Mouse (Mus musculus): ENCODE measurements at regions not wholly inside any gene's neighbourhood (a gene's known extent, or its start where the extent isn't known, plus 50 kb on each side); places are given as distances from the start of the nearest gene placed in this dataset.
A peak's percentile ranks its signal among the peaks of the same experiment; 100 is the strongest.

- Histone ChIP-seq H3K27ac (ENCODE audit: low read depth, low read length) (no peak overlapping the region), H3K9ac (ENCODE audit: low read length) (no peak overlapping the region), H3K27me3 (ENCODE audit: control insufficient read depth, insufficient read depth, low read length) (no peaks in the 10 kb centered on the region), H3K4me1 (replicated peaks; ENCODE audit: control insufficient read depth, insufficient read depth, low read length) (no peaks in the 10 kb centered on the region), H3K4me3 (ENCODE audit: low read depth, low read length) (no peak overlapping the region), H3K36me3 (ENCODE audit: control insufficient read depth, insufficient read depth, low read length) (no peaks in the 10 kb centered on the region), H3K4me2 (ENCODE audit: low read depth, low read length, severe bottlenecking) (no peak overlapping the region), H3K9me3 (ENCODE audit: control insufficient read depth, low read length) (no peaks in the 10 kb centered on the region)
- no peak for DNase-seq (ENCODE audit: low spot score)
- WGBS, result 82% methylated on average over 3 of the region's 3 CpGs
- no peak for ATAC-seq (replicated peaks; ENCODE audit: low FRiP score)
Observed at GRCm38 (mm10) chr1:189584831-189585230, 103.1 kb downstream of the Cenpf start.

- ATAC-seq (replicated peaks; ENCODE audit: low FRiP score), result no peak
- WGBS, result 84% methylated on average over 4 of the region's 4 CpGs
- no peaks in the 10 kb centered on the region for H3K36me3 ChIP-seq (ENCODE audit: control insufficient read depth, insufficient read depth, low read length)
- no peak for DNase-seq (ENCODE audit: low spot score)
- H3K9ac ChIP-seq (ENCODE audit: low read length), result no peak overlapping the region
- no peak overlapping the region for H3K27ac ChIP-seq (ENCODE audit: low read depth, low read length)
- no peak overlapping the region for H3K4me3 ChIP-seq (ENCODE audit: low read depth, low read length)
- H3K9me3 ChIP-seq (ENCODE audit: control insufficient read depth, low read length), result no peaks in the 10 kb centered on the region
- no peaks in the 10 kb centered on the region for H3K27me3 ChIP-seq (ENCODE audit: control insufficient read depth, insufficient read depth, low read length)
- no peaks in the 10 kb centered on the region for H3K4me1 ChIP-seq (replicated peaks; ENCODE audit: control insufficient read depth, insufficient read depth, low read length)
- H3K4me2 ChIP-seq (ENCODE audit: low read depth, low read length, severe bottlenecking), result no peak overlapping the region
Observed at GRCm38 (mm10) chr1:189581427-189581826, 106.5 kb downstream of the Cenpf start.

GRCm38 (mm10) chr1:189579358-189579757 is 108.5 kb downstream of the Cenpf start:
- Histone ChIP-seq H3K27me3 (ENCODE audit: control insufficient read depth, insufficient read depth, low read length) (no peaks in the 10 kb centered on the region), H3K4me2 (ENCODE audit: low read depth, low read length, severe bottlenecking) (no peak overlapping the region), H3K4me3 (ENCODE audit: low read depth, low read length) (no peak overlapping the region), H3K9me3 (ENCODE audit: control insufficient read depth, low read length) (no peaks in the 10 kb centered on the region), H3K36me3 (ENCODE audit: control insufficient read depth, insufficient read depth, low read length) (no peaks in the 10 kb centered on the region), H3K27ac (ENCODE audit: low read depth, low read length) (no peak overlapping the region), H3K9ac (ENCODE audit: low read length) (no peak overlapping the region), H3K4me1 (replicated peaks; ENCODE audit: control insufficient read depth, insufficient read depth, low read length) (no peaks in the 10 kb centered on the region)
- ATAC-seq (replicated peaks; ENCODE audit: low FRiP score) (no peak), DNase-seq (ENCODE audit: low spot score) (peak; percentile 59)
- 62% methylated on average over 2 of the region's 2 CpGs for WGBS

GRCm38 (mm10) chr1:189576311-189577002 is 111.4 kb downstream of the Cenpf start:
- no peak for ATAC-seq (replicated peaks; ENCODE audit: low FRiP score)
- Histone ChIP-seq H3K36me3 (ENCODE audit: control insufficient read depth, insufficient read depth, low read length) (no peaks in the 10 kb centered on the region), H3K27me3 (ENCODE audit: control insufficient read depth, insufficient read depth, low read length) (no peaks in the 10 kb centered on the region), H3K4me3 (ENCODE audit: low read depth, low read length) (no peak overlapping the region), H3K9ac (ENCODE audit: low read length) (no peak overlapping the region), H3K4me1 (replicated peaks; ENCODE audit: control insufficient read depth, insufficient read depth, low read length) (no peaks in the 10 kb centered on the region), H3K4me2 (ENCODE audit: low read depth, low read length, severe bottlenecking) (no peak overlapping the region), H3K27ac (ENCODE audit: low read depth, low read length) (no peak overlapping the region), H3K9me3 (ENCODE audit: control insufficient read depth, low read length) (no peaks in the 10 kb centered on the region)
- no peak for DNase-seq (ENCODE audit: low spot score)
- 72% methylated on average over 11 of the region's 11 CpGs for WGBS

- ATAC-seq (replicated peaks; ENCODE audit: low FRiP score) (no peak), DNase-seq (ENCODE audit: low spot score) (no peak)
- H3K27me3 ChIP-seq (ENCODE audit: control insufficient read depth, insufficient read depth, low read length), result no peaks in the 10 kb centered on the region
- H3K4me3 ChIP-seq (ENCODE audit: low read depth, low read length), result no peak overlapping the region
- H3K4me1 ChIP-seq (replicated peaks; ENCODE audit: control insufficient read depth, insufficient read depth, low read length), result no peaks in the 10 kb centered on the region
- no peaks in the 10 kb centered on the region for H3K9me3 ChIP-seq (ENCODE audit: control insufficient read depth, low read length)
- H3K4me2 ChIP-seq (ENCODE audit: low read depth, low read length, severe bottlenecking), result no peak overlapping the region
- no peak overlapping the region for H3K9ac ChIP-seq (ENCODE audit: low read length)
- H3K27ac ChIP-seq (ENCODE audit: low read depth, low read length), result no peak overlapping the region
- no peaks in the 10 kb centered on the region for H3K36me3 ChIP-seq (ENCODE audit: control insufficient read depth, insufficient read depth, low read length)
- WGBS, result 90% methylated on average over 10 of the region's 10 CpGs
Observed at GRCm38 (mm10) chr1:189575525-189576240, 112.2 kb downstream of the Cenpf start.

GRCm38 (mm10) chr1:189566491-189566890 is 121.4 kb downstream of the Cenpf start:
- no peak overlapping the region for H3K9ac ChIP-seq (ENCODE audit: low read length)
- no peak for DNase-seq (ENCODE audit: low spot score)
- no peak for ATAC-seq (replicated peaks; ENCODE audit: low FRiP score)
- no peaks in the 10 kb centered on the region for H3K27me3 ChIP-seq (ENCODE audit: control insufficient read depth, insufficient read depth, low read length)
- H3K4me3 ChIP-seq (ENCODE audit: low read depth, low read length), result no peak overlapping the region
- H3K27ac ChIP-seq (ENCODE audit: low read depth, low read length), result no peak overlapping the region
- H3K4me1 ChIP-seq (replicated peaks; ENCODE audit: control insufficient read depth, insufficient read depth, low read length), result no peaks in the 10 kb centered on the region
- no peaks in the 10 kb centered on the region for H3K36me3 ChIP-seq (ENCODE audit: control insufficient read depth, insufficient read depth, low read length)
- H3K9me3 ChIP-seq (ENCODE audit: control insufficient read depth, low read length), result no peaks in the 10 kb centered on the region
- H3K4me2 ChIP-seq (ENCODE audit: low read depth, low read length, severe bottlenecking), result no peak overlapping the region
- WGBS, result 51% methylated on average over 7 of the region's 7 CpGs

DNA sequence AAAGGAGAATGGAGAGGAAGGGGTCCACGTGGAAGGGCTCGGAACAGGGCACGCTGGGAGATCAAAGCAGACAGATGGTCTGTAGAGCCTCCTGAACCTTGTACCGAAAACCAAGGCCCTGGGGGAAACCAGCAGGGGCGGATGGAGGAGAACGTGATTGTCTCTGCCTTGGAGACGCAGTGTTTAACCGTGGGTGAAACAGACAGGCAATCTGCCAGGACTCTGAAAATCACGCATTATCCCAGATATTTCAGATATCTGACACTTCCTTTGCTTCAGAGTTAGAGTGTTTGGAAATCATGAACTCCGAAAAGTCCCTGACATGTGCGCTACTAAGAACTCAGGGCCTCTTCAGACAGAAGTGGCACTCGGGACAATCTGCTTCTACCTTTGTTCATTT is 126.1 kb downstream of the Cenpf start:
- Histone ChIP-seq H3K9ac (ENCODE audit: low read length) (no peak overlapping the region), H3K9me3 (ENCODE audit: control insufficient read depth, low read length) (no peaks in the 10 kb centered on the region), H3K4me3 (ENCODE audit: low read depth, low read length) (no peak overlapping the region), H3K36me3 (ENCODE audit: control insufficient read depth, insufficient read depth, low read length) (no peaks in the 10 kb centered on the region), H3K27ac (ENCODE audit: low read depth, low read length) (no peak overlapping the region), H3K4me2 (ENCODE audit: low read depth, low read length, severe bottlenecking) (no peak overlapping the region), H3K4me1 (replicated peaks; ENCODE audit: control insufficient read depth, insufficient read depth, low read length) (no peaks in the 10 kb centered on the region), H3K27me3 (ENCODE audit: control insufficient read depth, insufficient read depth, low read length) (no peaks in the 10 kb centered on the region)
- DNase-seq (ENCODE audit: low spot score) (no peak), ATAC-seq (replicated peaks; ENCODE audit: low FRiP score) (no peak)
- 91% methylated on average over 12 of the region's 12 CpGs for WGBS

DNA sequence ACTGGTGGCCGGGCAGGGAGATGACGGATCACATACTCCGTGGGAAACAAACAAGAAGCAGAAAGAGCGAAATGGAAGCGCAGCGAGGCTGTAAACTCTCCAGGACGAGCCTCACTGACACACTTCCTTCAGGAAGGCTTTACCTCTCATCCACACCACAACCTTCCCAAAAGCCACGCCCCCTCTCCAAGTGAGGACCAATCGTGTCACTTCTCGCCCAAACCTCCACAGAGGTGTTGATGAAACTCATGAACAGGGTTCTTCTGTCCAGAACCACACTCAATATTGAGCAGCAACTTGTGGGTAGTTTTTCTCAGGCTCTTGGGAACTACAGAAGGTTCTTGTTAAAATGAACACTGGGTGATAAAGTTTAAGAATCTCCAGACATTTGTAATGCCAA is 127.3 kb downstream of the Cenpf start:
- no peaks in the 10 kb centered on the region; the same call in 1 of the 2 replicates for H3K9me3 ChIP-seq (ENCODE audit: control insufficient read depth, low read length)
- 49% methylated on average over 10 of the region's 10 CpGs for WGBS

GRCm38 (mm10) chr1:189550851-189551250 is 137.0 kb downstream of the Cenpf start:
- Histone ChIP-seq H3K9ac (ENCODE audit: low read length) (no peak overlapping the region), H3K4me2 (ENCODE audit: low read depth, low read length, severe bottlenecking) (no peak overlapping the region), H3K4me3 (ENCODE audit: low read depth, low read length) (no peak overlapping the region), H3K36me3 (ENCODE audit: control insufficient read depth, insufficient read depth, low read length) (no peaks in the 10 kb centered on the region), H3K4me1 (replicated peaks; ENCODE audit: control insufficient read depth, insufficient read depth, low read length) (no peaks in the 10 kb centered on the region), H3K27me3 (ENCODE audit: control insufficient read depth, insufficient read depth, low read length) (no peaks in the 10 kb centered on the region), H3K9me3 (ENCODE audit: control insufficient read depth, low read length) (no peaks in the 10 kb centered on the region; the same call in 1 of the 2 replicates), H3K27ac (ENCODE audit: low read depth, low read length) (no peak overlapping the region)
- DNase-seq (ENCODE audit: low spot score) (no peak), ATAC-seq (replicated peaks; ENCODE audit: low FRiP score) (no peak)
- WGBS, result 88% methylated on average over 9 of the region's 9 CpGs

More for the DNA sequence above, 127.3 kb downstream of the Cenpf start:
- Histone ChIP-seq H3K4me2 (ENCODE audit: low read depth, low read length, severe bottlenecking) (no peak overlapping the region), H3K36me3 (ENCODE audit: control insufficient read depth, insufficient read depth, low read length) (no peaks in the 10 kb centered on the region), H3K27me3 (ENCODE audit: control insufficient read depth, insufficient read depth, low read length) (no peaks in the 10 kb centered on the region), H3K4me3 (ENCODE audit: low read depth, low read length) (no peak overlapping the region), H3K27ac (ENCODE audit: low read depth, low read length) (no peak overlapping the region), H3K9ac (ENCODE audit: low read length) (no peak overlapping the region), H3K4me1 (replicated peaks; ENCODE audit: control insufficient read depth, insufficient read depth, low read length) (no peaks in the 10 kb centered on the region)
- DNase-seq (ENCODE audit: low spot score), result no peak
- ATAC-seq (replicated peaks; ENCODE audit: low FRiP score), result no peak

Measured in forebrain, embryonic 11.5 days (tissue).